Mouse (Mus musculus): ENCODE measurements around the gene H2afz. TPM values are rescaled to one million over a fixed set of nuclear protein-coding genes. Genes with fewer than 3 reads are reported as not detected.

The H2afz gene
- polyA plus RNA-seq, 1 experiment from 2014 or later: 1,070 TPM

GRCm38 (mm10) chr3:137867437-137868093, 3.3 kb downstream of the H2afz start, which contains the start of gene Dnajb14:
Gene Dnajb14 (plus strand): TSS chr3:137867675.
- peaks cover 7% of the 10 kb centered on the region; the same call in 1 of the 2 replicates for H3K4me1 ChIP-seq (ENCODE audit: control insufficient read depth, insufficient read depth, low read length)
- peak within 1 kb of the TSS; percentile 98 for H3K27ac ChIP-seq (replicated peaks; ENCODE audit: low read depth, low read length)
- ATAC-seq (ENCODE audit: low FRiP score, low TSS enrichment): peak; percentile 19
- peak within 1 kb of the TSS; percentile 98 for H3K9ac ChIP-seq (replicated peaks; ENCODE audit: low read length)
- DNase-seq: peak; percentile 81
- H3K4me3 ChIP-seq (replicated peaks; ENCODE audit: low read depth, low read length): peak within 1 kb of the TSS; percentile 75
- under 1% methylated on average over 78 of the region's 94 CpGs for WGBS
- H3K36me3 ChIP-seq (ENCODE audit: control insufficient read depth, insufficient read depth, low read length): peaks cover 8% of the 10 kb centered on the region; the same call in 1 of the 2 replicates
- H3K9me3 ChIP-seq (ENCODE audit: control insufficient read depth, low read length): no peaks in the 10 kb centered on the region
- no peaks in the 10 kb centered on the region for H3K27me3 ChIP-seq (ENCODE audit: control insufficient read depth, insufficient read depth, low read length)
- peak within 1 kb of the TSS; percentile 80 for H3K4me2 ChIP-seq (ENCODE audit: low read length)

GRCm38 (mm10) chr3:137868094-137868913, 4.0 kb downstream of the H2afz start:
- peaks cover 7% of the 10 kb centered on the region; the same call in 1 of the 2 replicates for H3K4me1 ChIP-seq (ENCODE audit: control insufficient read depth, insufficient read depth, low read length)
- H3K27ac ChIP-seq (replicated peaks; ENCODE audit: low read depth, low read length): peak overlapping the region; percentile 98
- no peaks in the 10 kb centered on the region for H3K27me3 ChIP-seq (ENCODE audit: control insufficient read depth, insufficient read depth, low read length)
- no peaks in the 10 kb centered on the region for H3K9me3 ChIP-seq (ENCODE audit: control insufficient read depth, low read length)
- no peak for ATAC-seq (ENCODE audit: low FRiP score, low TSS enrichment)
- peak overlapping the region; percentile 80 for H3K4me2 ChIP-seq (ENCODE audit: low read length)
- WGBS: 3% methylated on average over 26 of the region's 26 CpGs
- DNase-seq: peak; percentile 59
- peaks cover 8% of the 10 kb centered on the region; the same call in 1 of the 2 replicates for H3K36me3 ChIP-seq (ENCODE audit: control insufficient read depth, insufficient read depth, low read length)
- peak overlapping the region; percentile 75 for H3K4me3 ChIP-seq (replicated peaks; ENCODE audit: low read depth, low read length)
- H3K9ac ChIP-seq (replicated peaks; ENCODE audit: low read length): peak overlapping the region; percentile 98

GRCm38 (mm10) chr3:137869395-137869794, 5.1 kb downstream of the H2afz start:
- no peak overlapping the region for H3K27ac ChIP-seq (replicated peaks; ENCODE audit: low read depth, low read length)
- H3K4me1 ChIP-seq (ENCODE audit: control insufficient read depth, insufficient read depth, low read length): peaks cover 7% of the 10 kb centered on the region; the same call in 1 of the 2 replicates
- ATAC-seq (ENCODE audit: low FRiP score, low TSS enrichment) (no peak), DNase-seq (no peak)
- H3K9me3 ChIP-seq (ENCODE audit: control insufficient read depth, low read length): no peaks in the 10 kb centered on the region
- no peak overlapping the region for H3K4me3 ChIP-seq (replicated peaks; ENCODE audit: low read depth, low read length)
- H3K9ac ChIP-seq (replicated peaks; ENCODE audit: low read length): no peak overlapping the region
- H3K27me3 ChIP-seq (ENCODE audit: control insufficient read depth, insufficient read depth, low read length): no peaks in the 10 kb centered on the region
- WGBS: 93% methylated on average over 9 of the region's 9 CpGs
- 0 out of 2 replicates have a peak overlapping the region, but pooled peaks have one; percentile 80 for H3K4me2 ChIP-seq (ENCODE audit: low read length)
- H3K36me3 ChIP-seq (ENCODE audit: control insufficient read depth, insufficient read depth, low read length): peaks cover 8% of the 10 kb centered on the region; the same call in 1 of the 2 replicates

DNA sequence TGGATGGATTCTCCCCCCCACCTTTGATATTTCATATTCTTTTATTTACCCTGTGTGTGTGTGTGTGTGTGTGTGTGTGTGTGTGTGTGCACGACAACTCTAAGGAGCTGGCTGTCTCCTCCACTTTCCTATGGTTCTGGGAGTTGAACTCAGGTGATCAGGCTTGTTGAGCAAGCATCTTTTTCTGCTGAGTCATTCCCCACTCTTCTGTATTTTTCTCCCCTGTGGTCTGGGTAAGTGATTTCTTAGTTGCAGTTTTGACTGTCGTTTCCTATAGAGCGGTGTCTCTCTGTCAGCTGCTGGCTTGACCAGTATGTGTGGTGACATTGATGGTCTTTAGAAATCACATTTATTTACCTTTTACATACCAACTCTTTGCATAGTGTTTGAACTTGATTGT, 15.0 kb downstream of the H2afz start:
- 91% methylated on average over 3 of the region's 3 CpGs for WGBS
- DNase-seq (no peak), ATAC-seq (ENCODE audit: low FRiP score, low TSS enrichment) (no peak)
- no peaks in the 10 kb centered on the region for H3K9me3 ChIP-seq (ENCODE audit: control insufficient read depth, low read length)
- H3K4me2 ChIP-seq (ENCODE audit: low read length): no peak overlapping the region
- H3K27me3 ChIP-seq (ENCODE audit: control insufficient read depth, insufficient read depth, low read length): no peaks in the 10 kb centered on the region
- H3K9ac ChIP-seq (replicated peaks; ENCODE audit: low read length): no peak overlapping the region
- no peak overlapping the region for H3K27ac ChIP-seq (replicated peaks; ENCODE audit: low read depth, low read length)
- H3K4me1 ChIP-seq (ENCODE audit: control insufficient read depth, insufficient read depth, low read length): no peaks in the 10 kb centered on the region
- no peak overlapping the region for H3K4me3 ChIP-seq (replicated peaks; ENCODE audit: low read depth, low read length)
- H3K36me3 ChIP-seq (ENCODE audit: control insufficient read depth, insufficient read depth, low read length): peaks cover 5% of the 10 kb centered on the region; the same call in 1 of the 2 replicates

GRCm38 (mm10) chr3:137880109-137880748, 15.9 kb downstream of the H2afz start:
- ATAC-seq (ENCODE audit: low FRiP score, low TSS enrichment): no peak

GRCm38 (mm10) chr3:137881093-137881492, 16.8 kb downstream of the H2afz start:
- WGBS: 91% methylated on average over 5 of the region's 5 CpGs
- Histone ChIP-seq H3K4me1 (ENCODE audit: control insufficient read depth, insufficient read depth, low read length) (no peaks in the 10 kb centered on the region), H3K9ac (replicated peaks; ENCODE audit: low read length) (no peak overlapping the region), H3K36me3 (ENCODE audit: control insufficient read depth, insufficient read depth, low read length) (peaks cover 5% of the 10 kb centered on the region; the same call in 1 of the 2 replicates), H3K4me3 (replicated peaks; ENCODE audit: low read depth, low read length) (no peak overlapping the region), H3K27ac (replicated peaks; ENCODE audit: low read depth, low read length) (no peak overlapping the region), H3K4me2 (ENCODE audit: low read length) (no peak overlapping the region), H3K9me3 (ENCODE audit: control insufficient read depth, low read length) (no peaks in the 10 kb centered on the region), H3K27me3 (ENCODE audit: control insufficient read depth, insufficient read depth, low read length) (no peaks in the 10 kb centered on the region)
- no peak for DNase-seq
- ATAC-seq (ENCODE audit: low FRiP score, low TSS enrichment): no peak

More at GRCm38 (mm10) chr3:137880109-137880748, 15.9 kb downstream of the H2afz start:
- Histone ChIP-seq H3K27ac (replicated peaks; ENCODE audit: low read depth, low read length) (no peak overlapping the region), H3K9ac (replicated peaks; ENCODE audit: low read length) (no peak overlapping the region), H3K4me3 (replicated peaks; ENCODE audit: low read depth, low read length) (no peak overlapping the region), H3K9me3 (ENCODE audit: control insufficient read depth, low read length) (no peaks in the 10 kb centered on the region), H3K36me3 (ENCODE audit: control insufficient read depth, insufficient read depth, low read length) (peaks cover 5% of the 10 kb centered on the region; the same call in 1 of the 2 replicates), H3K4me1 (ENCODE audit: control insufficient read depth, insufficient read depth, low read length) (no peaks in the 10 kb centered on the region), H3K27me3 (ENCODE audit: control insufficient read depth, insufficient read depth, low read length) (no peaks in the 10 kb centered on the region), H3K4me2 (ENCODE audit: low read length) (no peak overlapping the region)
- 84% methylated on average over 4 of the region's 4 CpGs for WGBS
- no peak for DNase-seq

GRCm38 (mm10) chr3:137887961-137888360, 23.7 kb downstream of the H2afz start:
- DNase-seq (no peak), ATAC-seq (ENCODE audit: low FRiP score, low TSS enrichment) (no peak)
- Histone ChIP-seq H3K4me1 (ENCODE audit: control insufficient read depth, insufficient read depth, low read length) (no peaks in the 10 kb centered on the region), H3K9me3 (ENCODE audit: control insufficient read depth, low read length) (no peaks in the 10 kb centered on the region), H3K9ac (replicated peaks; ENCODE audit: low read length) (no peak overlapping the region), H3K4me2 (ENCODE audit: low read length) (no peak overlapping the region), H3K27ac (replicated peaks; ENCODE audit: low read depth, low read length) (no peak overlapping the region), H3K4me3 (replicated peaks; ENCODE audit: low read depth, low read length) (no peak overlapping the region), H3K36me3 (ENCODE audit: control insufficient read depth, insufficient read depth, low read length) (peaks cover 11% of the 10 kb centered on the region), H3K27me3 (ENCODE audit: control insufficient read depth, insufficient read depth, low read length) (no peaks in the 10 kb centered on the region)
- 57% methylated on average over 7 of the region's 7 CpGs for whole genome bisulfite sequencing

GRCm38 (mm10) chr3:137891089-137891488, 26.8 kb downstream of the H2afz start:
- no peaks in the 10 kb centered on the region for H3K27me3 ChIP-seq (ENCODE audit: control insufficient read depth, insufficient read depth, low read length)
- no peak for DNase-seq
- H3K4me3 ChIP-seq (replicated peaks; ENCODE audit: low read depth, low read length): no peak overlapping the region
- 76% methylated on average over 3 of the region's 3 CpGs for whole genome bisulfite sequencing
- ATAC-seq (ENCODE audit: low FRiP score, low TSS enrichment): no peak
- no peaks in the 10 kb centered on the region for H3K4me1 ChIP-seq (ENCODE audit: control insufficient read depth, insufficient read depth, low read length)
- peaks cover 26% of the 10 kb centered on the region for H3K36me3 ChIP-seq (ENCODE audit: control insufficient read depth, insufficient read depth, low read length)
- H3K27ac ChIP-seq (replicated peaks; ENCODE audit: low read depth, low read length): no peak overlapping the region
- no peak overlapping the region for H3K4me2 ChIP-seq (ENCODE audit: low read length)
- H3K9ac ChIP-seq (replicated peaks; ENCODE audit: low read length): no peak overlapping the region
- H3K9me3 ChIP-seq (ENCODE audit: control insufficient read depth, low read length): no peaks in the 10 kb centered on the region

All from midbrain, embryonic 14.5 days (tissue).